Mouse (Mus musculus): ENCODE results near the gene Tmem263. TPM values are rescaled to one million over a fixed set of nuclear protein-coding genes. Genes with fewer than 3 reads are reported as not detected.

Tmem263 gene
- total RNA-seq (2021), result 10 to 100 TPM; 14.8 to 16.0 TPM

DNA sequence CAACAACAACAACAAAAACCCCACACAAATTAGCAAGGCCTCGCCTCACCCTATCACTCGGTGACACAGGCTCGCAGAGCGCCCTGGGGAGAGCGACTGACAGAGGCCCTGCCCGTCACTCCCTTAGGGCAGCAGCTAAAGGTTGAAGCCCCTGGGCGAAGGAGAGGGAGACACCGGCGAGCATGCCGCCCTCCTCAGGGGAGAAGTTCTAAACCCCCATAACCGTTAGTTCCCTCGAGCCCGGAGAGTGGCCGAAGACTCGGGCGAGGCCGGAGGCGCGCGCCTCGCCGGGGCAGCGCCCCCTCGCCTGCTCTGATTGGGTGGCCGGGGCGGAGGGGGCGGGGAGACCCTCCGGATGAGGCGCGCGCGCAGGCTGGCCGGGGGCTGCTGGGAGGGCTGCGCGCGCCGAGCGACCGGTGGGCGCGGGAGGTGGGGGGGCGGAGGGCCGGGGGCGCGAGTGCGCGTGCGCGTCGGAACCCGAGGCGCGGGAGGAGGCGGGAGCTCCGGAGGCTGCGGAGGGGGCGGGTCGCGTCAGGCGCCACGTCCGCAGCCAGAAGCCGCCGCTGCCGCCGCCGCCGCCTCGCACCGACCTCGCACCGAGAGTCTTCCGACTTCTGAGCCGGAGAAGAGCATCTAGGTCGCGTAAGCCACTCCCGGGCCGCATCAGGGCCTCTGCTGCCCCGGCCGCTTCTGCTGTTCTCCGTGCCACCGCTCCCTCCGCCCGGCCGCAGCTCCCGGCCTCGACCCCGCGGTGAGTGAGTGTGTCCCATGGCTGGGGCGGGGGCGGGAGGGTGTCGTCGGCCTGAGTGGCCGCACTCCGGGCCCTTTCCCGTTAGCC is at the start of gene Tmem263, which contains the start of gene Fhl4:
TSS of gene Tmem263 (plus strand) at position 381 of the 838 bp plus-strand sequence.
TSS of gene Fhl4 (minus strand) at position 249 of the 838 bp plus-strand sequence.
- intact Hi-C loops (cut with DNase I), result loop anchor here (2.0 to 5.0 kb wide), 2 partner anchors 24 to 180 kb away; no protein-coding TSS in a partner anchor
- peak; percentile 81 to 85 for DNase-seq

DNA sequence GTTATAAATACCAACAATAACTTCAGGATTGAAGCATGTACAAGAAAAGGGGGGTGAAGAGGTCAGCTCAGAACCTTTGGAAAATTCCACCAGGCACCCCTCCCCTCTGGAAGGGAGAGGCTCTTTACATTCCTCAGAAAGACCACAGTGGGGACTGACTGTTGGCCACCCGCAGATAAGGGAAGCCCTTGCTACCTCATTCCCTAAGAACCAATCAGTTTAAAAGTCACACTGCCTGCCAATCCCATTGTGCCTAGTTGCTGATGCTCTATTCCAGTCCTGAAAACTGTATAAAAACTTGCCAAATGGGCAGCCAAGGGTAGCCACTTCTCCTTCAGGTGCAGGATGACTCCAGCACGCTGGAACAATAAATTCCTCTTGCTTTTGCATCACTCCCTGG is 47.6 kb upstream of the Tmem263 start:
- intact Hi-C loops (cut with DNase I), result no loop called here
- DNase-seq, result no peak

- DNase-seq, result no peak
- intact Hi-C loops (cut with DNase I), result no loop called here
These were observed 30.7 kb upstream of the Tmem263 start for GRCm38 (mm10) chr10:85071605-85072152.

DNA sequence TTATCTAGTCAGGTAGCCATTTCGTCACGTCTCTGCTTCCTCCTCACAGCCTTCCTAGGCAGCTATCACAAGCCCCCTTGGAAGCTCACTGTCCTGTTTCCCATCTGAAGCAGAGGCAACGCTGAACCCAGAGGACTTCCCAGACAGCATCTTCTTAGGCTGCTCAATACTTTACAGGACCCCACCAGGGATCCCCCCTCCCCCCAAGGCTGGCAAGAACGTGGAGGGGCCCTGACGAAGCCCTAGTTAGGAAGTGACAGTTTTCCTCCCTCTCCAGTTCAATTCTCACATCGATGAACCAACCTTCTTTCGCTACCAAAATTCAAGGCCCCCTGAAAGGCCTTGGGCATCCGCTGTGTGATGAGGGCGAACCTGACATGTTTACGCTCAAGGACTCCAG is 586 bp upstream of the Tmem263 start:
- intact Hi-C loops (cut with DNase I), result loop anchor here (2.0 to 5.0 kb wide), 2 partner anchors 25 to 180 kb away; no protein-coding TSS in a partner anchor
- no peak for DNase-seq

DNA sequence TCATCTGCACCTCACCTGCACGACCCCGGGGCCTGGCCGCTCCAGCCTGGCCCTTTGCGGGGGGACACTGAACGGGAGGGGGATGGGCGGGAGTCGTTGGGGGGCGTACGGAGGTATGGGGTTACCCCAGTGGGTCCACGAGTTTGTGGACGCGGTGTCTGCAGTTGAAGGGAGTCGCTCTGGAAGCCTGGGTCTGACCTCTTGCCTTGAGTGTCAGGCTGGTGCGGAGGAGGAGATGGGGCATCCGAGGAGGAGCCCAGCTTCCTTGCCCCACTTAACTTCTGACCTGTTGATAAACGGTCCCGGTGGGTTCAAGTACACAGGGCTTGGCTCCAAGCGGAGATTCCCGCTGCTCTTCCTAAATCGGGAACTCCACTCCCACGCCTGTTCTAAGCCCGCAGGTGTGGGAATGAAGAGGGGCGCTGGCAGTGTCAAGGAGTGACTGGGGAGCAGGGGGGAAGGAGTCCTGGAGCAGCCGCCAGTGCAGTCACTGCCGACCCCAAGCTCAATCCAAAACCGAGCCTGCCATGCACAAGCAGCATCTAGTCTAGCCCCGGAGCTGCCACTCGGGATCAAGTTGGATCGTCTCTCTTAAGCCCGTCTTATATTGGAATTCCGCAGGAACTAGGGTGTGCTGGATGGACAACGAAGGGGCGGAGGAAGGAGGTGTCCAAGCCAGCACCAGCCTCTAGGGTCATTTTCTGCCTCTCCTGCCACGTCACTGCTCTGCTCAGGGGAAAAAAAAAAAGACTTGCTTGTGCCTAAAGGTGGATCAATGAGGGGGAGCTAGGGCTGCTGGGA is 858 bp downstream of the Tmem263 start:
- DNase-seq, result peak; percentile 19 to 32
- intact Hi-C loops (cut with DNase I), result loop anchor here (2.0 to 5.0 kb wide), 2 partner anchors 24 to 181 kb away; no protein-coding TSS in a partner anchor

DNA sequence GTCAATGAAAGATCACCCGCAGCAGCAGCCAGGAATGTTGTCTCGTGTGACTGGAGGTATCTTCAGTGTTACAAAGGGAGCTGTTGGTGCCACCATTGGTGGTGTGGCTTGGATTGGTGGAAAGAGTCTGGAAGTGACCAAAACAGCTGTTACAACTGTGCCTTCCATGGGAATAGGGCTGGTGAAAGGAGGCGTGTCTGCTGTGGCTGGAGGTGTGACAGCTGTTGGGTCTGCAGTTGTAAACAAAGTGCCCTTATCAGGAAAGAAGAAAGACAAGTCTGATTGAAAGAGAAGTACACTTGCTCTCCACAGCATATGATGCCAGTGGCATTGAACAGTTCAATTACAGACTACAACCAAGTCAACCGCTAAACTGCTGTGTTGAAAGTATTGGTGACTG is 12.0 kb downstream of the Tmem263 start:
- intact Hi-C loops (cut with DNase I), result no loop called here
- DNase-seq, result no peak

DNA sequence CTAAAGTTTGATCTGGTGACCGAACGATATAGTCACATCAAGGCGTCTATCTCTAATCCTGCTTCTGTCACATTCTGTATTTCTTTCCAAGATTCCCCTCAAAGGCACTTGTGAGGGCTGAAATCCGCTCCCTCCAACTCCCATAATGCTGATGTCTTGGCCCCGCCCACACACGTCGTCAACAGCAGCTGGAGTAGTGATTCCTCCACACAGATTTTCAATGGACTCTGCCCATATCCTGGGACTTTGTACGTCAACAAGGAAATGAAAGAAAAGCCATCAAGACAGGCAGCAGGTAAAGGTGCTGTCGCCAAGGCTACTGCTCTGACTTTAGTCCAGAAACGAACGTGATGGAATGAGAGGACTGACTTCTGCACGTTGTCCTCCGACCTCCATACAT is 22.8 kb downstream of the Tmem263 start:
- intact Hi-C loops (cut with DNase I), result loop anchor here (5.0 kb wide), 1 partner anchor 78 kb away; no protein-coding TSS in a partner anchor
- no peak for DNase-seq

DNA sequence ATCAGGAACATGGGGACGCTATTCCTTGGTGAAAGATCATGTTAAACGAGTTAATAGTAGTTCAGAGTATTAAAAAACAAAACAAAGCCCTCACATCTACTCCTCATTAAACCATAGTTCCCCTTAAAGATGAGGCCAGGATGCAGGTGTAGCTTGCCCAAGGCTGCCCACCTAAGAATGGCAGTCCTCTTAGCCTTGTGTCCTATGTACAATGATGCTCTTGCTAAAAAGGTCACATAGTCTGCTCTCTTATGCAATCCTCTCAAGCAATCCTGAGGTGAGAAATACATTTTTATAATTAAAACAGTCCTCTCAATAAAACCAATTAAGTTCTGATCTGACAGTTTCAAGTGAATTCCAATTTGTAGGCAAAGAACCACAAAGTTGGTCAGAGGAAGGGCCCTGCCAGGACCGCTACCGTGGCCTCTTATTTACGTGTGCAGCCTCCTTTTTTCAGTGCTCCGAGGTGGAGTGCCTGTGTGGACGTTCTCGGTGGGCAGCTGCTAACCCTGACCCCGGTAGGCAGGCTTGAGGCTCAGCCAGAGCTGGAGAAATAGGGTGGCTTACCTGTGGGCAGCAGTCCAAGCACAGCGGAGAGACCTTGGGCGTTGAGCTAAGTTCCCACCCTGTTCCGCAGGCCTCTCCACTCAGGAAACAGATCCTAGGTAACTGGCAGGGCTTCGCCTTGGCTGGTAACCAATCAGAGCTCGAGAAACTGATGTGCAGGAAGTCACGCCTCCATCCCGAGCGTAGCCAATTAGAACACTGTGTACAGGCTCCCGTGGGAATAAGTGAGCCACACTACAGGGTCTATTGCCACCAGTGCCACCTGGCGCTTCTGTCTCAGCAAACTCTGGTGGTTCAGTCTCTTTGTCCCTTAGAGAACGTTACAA is 25.2 kb downstream of the Tmem263 start, which contains the start of gene Mterf2:
TSS of gene Mterf2 (minus strand) at position 633 of the 893 bp plus-strand sequence.
- peak; percentile 86 to 87 for DNase-seq
- intact Hi-C loops (cut with DNase I), result loop anchor here (2.0 to 5.0 kb wide), 2 partner anchors 25 to 80 kb away; partner anchors contain the start of genes Fhl4 and Tmem263

DNA sequence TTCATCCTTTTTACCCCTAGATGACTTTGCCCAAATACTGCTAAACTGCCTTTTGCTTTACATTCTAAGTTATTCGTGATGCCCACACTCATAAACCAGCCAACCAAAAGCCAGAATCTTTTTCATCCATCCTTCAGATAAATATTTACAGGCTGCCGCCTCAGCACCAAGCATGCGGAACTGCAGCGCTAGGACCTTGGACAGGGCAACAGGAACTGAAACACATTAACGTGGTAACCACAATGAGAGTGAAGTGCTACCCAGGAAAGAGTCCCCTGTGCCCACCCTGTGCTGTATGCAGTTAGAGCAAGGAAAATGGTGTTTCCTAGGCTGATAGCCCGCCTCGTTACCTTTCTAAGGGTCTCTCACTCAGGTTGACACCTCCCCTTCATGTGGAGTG is 26.0 kb downstream of the Tmem263 start:
- intact Hi-C loops (cut with DNase I), result loop anchor here (5.0 kb wide), 1 partner anchor 81 kb away; no protein-coding TSS in a partner anchor

GRCm38 (mm10) chr10:85136573-85136972 is 34.1 kb downstream of the Tmem263 start:
- no peak for DNase-seq
- intact Hi-C loops (cut with DNase I), result no loop called here

More for the DNA sequence above, 26.0 kb downstream of the Tmem263 start:
- peak in 1 of 2 experiments; percentile 16 for DNase-seq

- no peak for DNase-seq
- intact Hi-C loops (cut with DNase I), result no loop called here
These were observed 39.0 kb downstream of the Tmem263 start for GRCm38 (mm10) chr10:85141465-85141864.

- no peak for DNase-seq
These were observed 43.9 kb downstream of the Tmem263 start for GRCm38 (mm10) chr10:85146282-85146681.

GRCm38 (mm10) chr10:85149226-85149625 is 46.8 kb downstream of the Tmem263 start:
- DNase-seq, result no peak
- intact Hi-C loops (cut with DNase I), result no loop called here

More at GRCm38 (mm10) chr10:85146282-85146681, 43.9 kb downstream of the Tmem263 start:
- intact Hi-C loops (cut with DNase I), result no loop called here

DNA sequence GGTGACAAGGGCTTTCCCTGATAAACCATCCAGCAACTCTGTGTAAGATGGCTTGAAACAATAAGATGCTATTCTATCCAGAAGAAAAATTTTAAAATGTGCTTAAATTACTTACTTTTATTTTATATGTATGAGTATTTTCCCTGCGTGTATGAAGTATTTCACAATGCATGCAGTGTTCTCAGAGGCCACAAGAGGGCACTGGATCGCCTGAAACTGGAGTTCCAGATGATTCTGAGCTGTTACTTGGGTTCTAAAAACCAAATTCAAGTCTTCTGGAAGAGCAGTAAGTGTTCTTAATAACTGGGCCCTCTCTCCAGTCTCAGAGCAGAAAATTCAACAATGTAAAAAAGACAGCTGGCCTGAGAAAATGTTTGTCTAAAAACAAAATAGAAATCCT is 51.8 kb downstream of the Tmem263 start:
- intact Hi-C loops (cut with DNase I), result loop anchor here (1.0 to 10.0 kb wide), 2 partner anchors 31 to 71 kb away; partner anchors contain the start of gene Cry1
- peak; percentile 62 to 72 for DNase-seq

- intact Hi-C loops (cut with DNase I), result loop anchor here (10.0 kb wide), 1 partner anchor 67 kb away; no protein-coding TSS in a partner anchor
These were observed 55.0 kb downstream of the Tmem263 start for GRCm38 (mm10) chr10:85157451-85157850.

DNA sequence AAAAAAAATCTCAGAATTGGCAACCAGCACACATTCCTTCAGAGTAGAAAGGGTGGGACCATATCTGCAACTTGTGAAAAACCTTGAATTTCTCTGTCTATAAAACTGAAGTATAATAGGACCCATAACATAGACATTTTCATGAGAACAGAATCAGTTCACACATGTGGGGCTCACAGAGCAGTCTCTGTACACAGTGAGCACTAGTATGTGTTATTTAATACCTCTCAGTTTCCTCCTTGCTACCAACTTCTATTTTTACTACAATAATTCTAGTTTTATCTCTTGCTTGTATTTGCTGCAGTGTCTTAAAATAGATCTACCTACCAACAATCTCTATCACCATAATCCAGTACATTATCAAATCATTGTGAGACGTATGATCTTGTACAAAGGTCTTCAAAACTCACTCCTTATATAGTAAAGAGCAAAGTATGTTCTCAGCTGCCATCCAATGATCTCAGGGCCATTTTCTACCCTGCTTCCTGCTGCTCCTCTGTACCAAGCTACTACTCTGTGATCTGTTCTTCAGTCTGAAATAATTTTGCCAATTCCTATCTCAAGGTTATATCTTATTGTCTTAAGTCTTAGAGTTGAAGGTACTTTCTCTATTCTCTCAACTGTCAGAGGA is 57.7 kb downstream of the Tmem263 start:
- intact Hi-C loops (cut with DNase I), result loop anchor here (10.0 kb wide), 1 partner anchor 65 kb away; no protein-coding TSS in a partner anchor
- DNase-seq, result no peak

More at GRCm38 (mm10) chr10:85157451-85157850, 55.0 kb downstream of the Tmem263 start:
- DNase-seq, result no peak

- intact Hi-C loops (cut with DNase I), result no loop called here
- DNase-seq, result no peak
These were observed 59.4 kb downstream of the Tmem263 start for GRCm38 (mm10) chr10:85161745-85162351.

GRCm38 (mm10) chr10:85164791-85165190 is 62.4 kb downstream of the Tmem263 start:
- no peak for DNase-seq
- intact Hi-C loops (cut with DNase I), result no loop called here
